Mouse (Mus musculus): ENCODE measurements at regions not wholly inside any gene's neighbourhood (a gene's known extent, or its start where the extent isn't known, plus 50 kb on each side); places are given as distances from the start of the nearest gene placed in this dataset.
"Not testable (repeated sequence)": the region's sequence is repeated elsewhere in the genome, so short reads cannot be mapped to it uniquely, and the experiment has no call there.

DNA sequence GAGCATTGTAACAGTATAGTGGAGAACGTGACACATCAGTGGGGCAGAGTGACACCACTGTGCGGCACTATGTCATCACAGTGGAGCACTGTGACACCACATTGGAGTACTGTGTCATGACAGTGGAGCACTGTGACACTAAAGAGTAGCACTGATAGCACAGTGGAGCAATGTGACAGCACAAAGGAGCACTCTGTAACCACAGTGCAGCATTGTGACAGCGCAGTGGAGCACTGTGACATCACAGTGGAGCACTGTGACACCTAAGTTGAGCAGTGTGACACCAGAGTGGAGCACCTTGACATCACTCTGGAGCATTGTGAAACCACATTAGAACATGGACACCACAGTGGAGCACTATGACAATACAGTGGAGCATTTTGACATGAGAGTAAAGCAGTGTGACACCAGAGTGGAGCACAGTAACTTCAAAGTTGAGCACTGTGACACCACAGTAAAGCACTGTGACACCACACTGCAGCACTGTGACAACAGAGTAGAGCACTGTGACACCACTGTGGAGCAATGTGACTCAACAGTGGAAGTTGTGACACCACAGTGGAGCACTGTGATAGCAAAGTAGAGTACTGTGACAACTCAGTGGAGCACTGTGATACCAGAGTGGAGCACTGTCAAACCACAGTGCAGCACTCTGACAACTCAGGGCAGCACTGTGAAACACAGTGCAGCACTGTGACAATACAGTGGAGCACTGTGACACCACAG lies 77.5 kb upstream of the Scaf8 start:
- Histone ChIP-seq H3K36me3 (replicated peaks) (no peaks in the 10 kb centered on the region), H3K27me3 (replicated peaks; ENCODE audit: low read depth, poor library complexity, severe bottlenecking) (no peaks in the 10 kb centered on the region), H3K4me3 (no peak overlapping the region), H3K9me3 (peaks cover 56% of the 10 kb centered on the region), H3K4me1 (no peaks in the 10 kb centered on the region), H3K27ac (replicated peaks) (no peak overlapping the region)
- 43% methylated on average over 3 of the region's 3 CpGs for WGBS
- DNase-seq (ENCODE audit: low spot score): peak; percentile 4

DNA sequence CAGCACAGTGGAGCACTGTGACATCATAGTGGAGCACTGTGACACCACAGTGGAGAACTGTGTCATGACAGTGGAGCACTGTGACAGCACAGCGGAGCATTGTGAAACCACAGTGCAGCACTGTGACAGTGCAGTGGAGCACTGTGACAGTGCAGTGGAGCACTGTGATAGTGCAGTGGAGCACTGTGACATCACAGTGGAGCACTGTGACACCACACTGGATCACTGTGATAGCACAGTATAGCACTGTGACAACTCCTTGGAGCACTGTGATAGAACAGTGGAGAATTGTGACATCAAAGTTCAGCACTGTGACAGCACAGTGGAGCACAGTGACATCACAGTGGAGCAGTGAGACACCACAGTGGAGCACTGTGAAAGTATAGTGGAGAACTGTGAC lies 76.7 kb upstream of the Scaf8 start:
- H3K36me3 ChIP-seq (replicated peaks): no peaks in the 10 kb centered on the region
- H3K4me1 ChIP-seq: no peaks in the 10 kb centered on the region
- 74% methylated on average over 1 of the region's 1 CpGs for WGBS
- H3K9me3 ChIP-seq: peaks cover 49% of the 10 kb centered on the region
- no peak overlapping the region for H3K4me3 ChIP-seq
- no peaks in the 10 kb centered on the region for H3K27me3 ChIP-seq (replicated peaks; ENCODE audit: low read depth, poor library complexity, severe bottlenecking)
- DNase-seq (ENCODE audit: low spot score): no peak
- H3K27ac ChIP-seq (replicated peaks): no peak overlapping the region

GRCm38 (mm10) chr17:3044520-3044919 lies 70.3 kb upstream of the Scaf8 start:
- H3K4me1 ChIP-seq; H3K4me3 ChIP-seq; H3K27ac ChIP-seq (replicated peaks); DNase-seq (ENCODE audit: low spot score); H3K27me3 ChIP-seq (replicated peaks; ENCODE audit: low read depth, poor library complexity, severe bottlenecking); H3K36me3 ChIP-seq (replicated peaks): not testable (repeated sequence)
- WGBS: 88% methylated on average over 20 of the region's 20 CpGs
- peaks cover 10% of the 10 kb centered on the region for H3K9me3 ChIP-seq

DNA sequence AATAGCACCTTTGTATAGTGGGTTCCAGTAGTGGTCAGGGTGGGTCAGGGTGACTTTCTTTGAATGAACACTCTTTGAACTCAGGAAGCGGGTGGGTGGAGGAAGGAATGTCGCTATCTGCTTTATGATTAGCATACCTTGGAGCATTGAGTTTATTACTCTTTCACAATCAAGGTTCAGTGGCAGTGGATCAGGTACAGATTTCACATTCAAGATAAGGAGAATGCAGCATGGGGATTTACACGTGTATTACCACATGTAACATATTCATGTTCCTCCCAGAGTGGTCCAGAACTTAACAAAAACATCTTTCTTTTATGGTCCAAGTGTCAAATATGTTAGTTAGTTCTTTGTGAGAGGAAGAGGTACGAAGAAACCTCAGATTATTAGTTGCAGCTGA lies 60.9 kb upstream of the Scaf8 start:
- H3K4me3 ChIP-seq; H3K27me3 ChIP-seq (replicated peaks; ENCODE audit: low read depth, poor library complexity, severe bottlenecking); DNase-seq (ENCODE audit: low spot score); H3K4me1 ChIP-seq; H3K36me3 ChIP-seq (replicated peaks); H3K27ac ChIP-seq (replicated peaks); H3K9me3 ChIP-seq: not testable (repeated sequence)
- 86% methylated on average over 4 of the region's 4 CpGs for WGBS

- not testable (repeated sequence) for H3K27ac ChIP-seq (replicated peaks); H3K9me3 ChIP-seq; DNase-seq (ENCODE audit: low spot score); H3K4me1 ChIP-seq; H3K4me3 ChIP-seq; H3K27me3 ChIP-seq (replicated peaks; ENCODE audit: low read depth, poor library complexity, severe bottlenecking); H3K36me3 ChIP-seq (replicated peaks)
- 38% methylated on average over 8 of the region's 8 CpGs for WGBS
Observed at GRCm38 (mm10) chr17:3054848-3055247, 59.9 kb upstream of the Scaf8 start.

DNA sequence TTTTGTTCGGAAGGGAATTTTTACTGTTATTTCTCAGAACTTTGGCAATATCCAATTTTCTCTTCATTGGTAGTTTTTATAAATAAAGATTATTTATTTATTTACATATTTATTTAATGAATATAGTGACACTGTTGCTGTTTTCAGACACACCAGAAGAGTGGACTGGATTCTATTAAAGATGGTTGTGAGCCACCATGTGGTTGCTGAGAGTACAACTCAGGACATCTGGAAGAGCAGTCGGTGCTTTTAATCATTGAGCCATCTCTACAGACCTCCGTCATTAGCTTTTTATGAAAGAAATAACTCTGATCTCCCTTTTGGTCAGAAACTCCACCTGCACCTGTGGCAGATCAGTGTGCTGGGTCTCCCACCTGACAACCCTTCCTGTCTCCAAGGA lies 59.4 kb upstream of the Scaf8 start:
- H3K4me1 ChIP-seq; H3K4me3 ChIP-seq; H3K27ac ChIP-seq (replicated peaks); H3K36me3 ChIP-seq (replicated peaks); DNase-seq (ENCODE audit: low spot score); H3K27me3 ChIP-seq (replicated peaks; ENCODE audit: low read depth, poor library complexity, severe bottlenecking); H3K9me3 ChIP-seq: not testable (repeated sequence)
- WGBS: 82% methylated on average over 3 of the region's 3 CpGs

GRCm38 (mm10) chr17:3063401-3063800 lies 51.4 kb upstream of the Scaf8 start:
- H3K27me3 ChIP-seq (replicated peaks; ENCODE audit: low read depth, poor library complexity, severe bottlenecking); H3K4me3 ChIP-seq; H3K36me3 ChIP-seq (replicated peaks); H3K4me1 ChIP-seq; H3K27ac ChIP-seq (replicated peaks); DNase-seq (ENCODE audit: low spot score): not testable (repeated sequence)
- H3K9me3 ChIP-seq: peaks cover 28% of the 10 kb centered on the region
- WGBS: 96% methylated on average over 1 of the region's 1 CpGs
